Mouse (Mus musculus): ENCODE results near the gene Echdc3.

GRCm38 (mm10) chr2:6145611-6146010 lies 67.2 kb downstream of the Echdc3 start:
- TF ChIP-seq CTCF (conservative IDR thresholded peaks at IDR 0.05; ENCODE audit: low read length) (no peak), NANOG (IDR thresholded peaks at IDR 0.05; ENCODE audit: borderline replicate concordance, low read length) (no peak)
